Mouse (Mus musculus) spleen, adult 18-20 months (tissue): ENCODE measurements around the gene Shd.
"Not testable (repeated sequence)": the region's sequence is repeated elsewhere in the genome, so short reads cannot be mapped to it uniquely, and the experiment has no call there.

Experiments
- DNase-seq, 2 experiments: peaks; one replicate each; pipeline ENCODE4 v3.0.0; 2022; ENCODE audit warnings: mixed read lengths in 2 of 2

Shd gene

DNA sequence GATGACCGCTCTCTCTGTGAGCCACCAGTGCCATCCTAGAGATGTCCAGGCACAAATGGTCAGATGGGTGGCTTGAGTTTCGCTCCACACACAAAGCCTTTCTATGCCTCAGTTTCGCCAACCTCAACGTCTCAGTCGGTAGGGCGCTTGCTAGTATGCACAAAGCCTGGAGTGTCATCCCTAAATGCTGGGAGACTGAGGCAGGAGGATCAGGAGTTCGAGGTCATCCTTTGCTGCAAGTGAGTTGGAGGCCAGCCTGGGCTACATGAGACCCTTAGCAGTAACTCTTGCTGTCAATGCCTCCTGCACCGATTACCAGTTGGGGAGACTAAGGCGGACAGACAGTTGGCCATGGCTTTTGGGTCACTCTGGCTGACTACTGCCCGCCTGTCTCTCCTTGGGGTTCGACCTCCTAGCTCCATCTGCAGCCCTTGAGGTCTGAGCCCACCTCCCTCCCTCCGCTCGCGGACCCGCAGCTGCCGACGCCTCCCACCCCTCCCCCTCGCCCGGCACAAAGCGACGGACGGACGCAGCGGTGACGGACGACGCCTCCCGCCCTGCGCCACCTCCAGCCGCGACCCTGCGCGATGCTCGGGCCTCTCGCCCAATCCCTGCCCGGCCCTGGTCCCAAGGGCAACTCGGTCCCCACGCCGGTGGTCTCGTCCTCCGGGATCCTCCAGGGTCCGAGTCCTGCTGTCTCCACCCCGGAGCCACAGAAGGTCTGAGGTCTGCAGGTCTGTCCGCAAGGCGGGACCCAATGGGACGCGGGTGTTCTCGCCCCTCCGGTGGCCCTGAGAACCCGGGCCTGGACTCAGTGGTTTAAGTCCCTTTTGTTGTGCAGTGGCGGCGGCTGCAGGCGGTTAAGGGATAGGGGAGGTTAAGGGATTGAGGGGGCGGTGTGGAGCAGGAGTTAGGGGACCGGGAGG, at the start of gene Shd:
Shd (plus strand) TSS at position 502 of the 926 bp plus-strand sequence.
- no peak for DNase-seq

DNA sequence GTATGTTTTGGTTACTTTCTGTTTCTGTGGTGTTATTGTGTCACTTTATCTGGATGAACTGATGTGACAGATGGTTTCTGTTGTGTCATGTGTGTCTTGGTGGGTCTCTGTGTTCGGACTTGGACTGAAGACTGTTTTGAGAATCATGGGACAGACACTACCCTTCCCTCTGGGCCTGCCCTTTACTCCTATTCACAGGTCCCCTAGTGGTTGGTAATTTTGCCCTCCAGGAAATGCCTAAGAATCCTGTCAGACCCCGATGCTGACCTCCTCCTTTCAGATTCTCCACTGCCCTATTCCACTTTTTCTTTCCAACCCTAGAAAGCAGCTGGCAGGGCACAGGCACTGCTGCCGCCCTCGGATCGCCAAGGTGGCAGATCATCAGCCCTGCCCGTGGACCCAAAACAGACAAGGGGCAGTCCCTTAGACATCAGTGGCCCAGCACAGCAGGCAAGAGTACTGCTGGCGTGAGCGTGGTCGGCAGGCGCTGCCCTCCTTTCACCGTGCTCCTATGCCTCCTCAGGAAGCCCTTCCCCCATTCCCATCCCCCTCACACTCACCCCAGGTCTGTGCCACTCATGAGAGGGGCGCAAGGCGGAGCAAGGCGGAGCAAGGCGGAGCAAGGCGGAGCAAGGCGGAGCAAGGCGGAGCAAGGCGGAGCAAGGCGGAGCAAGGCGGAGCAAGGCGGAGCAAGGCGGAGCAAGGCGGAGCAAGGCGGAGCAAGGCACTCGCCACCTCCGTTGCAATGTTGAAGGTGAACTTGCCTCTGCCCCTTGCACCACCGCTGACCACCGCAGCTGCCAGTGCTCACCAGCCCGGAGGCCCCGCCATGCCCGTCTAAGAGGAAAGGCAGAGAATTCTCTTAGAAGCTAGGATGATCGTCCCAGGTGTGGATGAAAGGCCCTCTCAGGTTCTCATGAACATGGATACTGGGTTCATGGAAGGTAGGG, 38.4 kb upstream of the Shd start:
- peak; percentile 41 to 51 for DNase-seq

DNA sequence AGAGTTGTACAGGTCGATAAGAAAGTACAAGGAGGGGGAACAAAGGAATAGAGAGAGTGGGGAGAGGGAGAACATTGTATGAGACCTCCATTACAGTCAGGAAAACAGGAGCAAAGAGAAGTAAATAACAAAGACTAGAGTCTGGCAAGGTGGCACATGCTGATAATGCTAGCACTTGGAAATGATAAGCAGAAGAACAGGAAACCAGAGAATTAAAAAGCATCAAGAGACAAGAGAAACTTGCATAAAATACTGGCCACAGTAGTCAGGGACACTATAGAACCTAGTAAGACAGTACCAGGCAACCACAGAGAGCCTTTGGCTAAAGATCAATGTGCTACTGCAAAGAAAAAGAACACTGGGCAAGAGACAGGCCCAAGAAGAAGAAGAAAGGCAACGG, 37.6 kb upstream of the Shd start:
- no peak for DNase-seq

DNA sequence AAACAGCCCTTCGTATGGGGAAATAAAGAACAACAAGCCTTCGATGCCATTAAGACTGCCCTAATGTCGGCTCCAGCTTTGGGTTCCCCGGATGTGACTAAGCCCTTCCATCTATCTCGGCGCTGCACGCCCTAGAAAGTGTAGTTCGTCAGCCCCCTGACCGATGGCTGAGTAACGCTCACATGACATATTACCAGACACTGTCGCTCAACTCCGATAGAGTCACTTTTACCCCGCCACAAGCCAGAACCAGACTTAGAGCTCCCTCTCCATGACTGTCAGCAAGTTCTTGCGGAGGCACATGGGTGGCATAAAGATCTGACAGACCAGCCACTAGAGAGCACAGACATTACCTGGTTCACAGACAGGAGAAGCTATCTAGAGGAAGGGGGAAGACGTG, 37.1 kb upstream of the Shd start:
- no peak for DNase-seq

DNA sequence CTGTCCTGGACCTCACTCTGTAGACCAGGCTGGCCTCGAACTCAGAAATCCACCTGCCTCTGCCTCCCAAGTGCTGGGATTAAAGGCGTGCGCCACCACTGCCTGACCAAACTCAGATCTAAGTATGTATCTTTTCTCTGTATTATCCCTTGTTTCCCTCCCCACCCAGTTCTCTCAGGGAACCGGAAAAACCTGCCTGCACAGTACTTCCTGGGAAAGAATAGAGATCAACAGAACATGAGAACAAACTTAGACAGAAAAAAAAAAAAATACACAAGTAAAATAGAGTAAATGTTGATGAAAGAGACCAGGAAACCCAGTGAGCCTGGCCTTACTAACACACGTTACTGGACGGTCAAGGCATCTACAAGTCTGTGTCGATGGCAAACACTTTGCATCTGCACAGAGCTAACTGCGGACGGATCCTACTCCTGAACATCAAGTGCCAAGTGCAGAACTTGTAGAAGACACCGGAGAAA, 25.8 kb upstream of the Shd start:
- not testable (repeated sequence) for DNase-seq

DNA sequence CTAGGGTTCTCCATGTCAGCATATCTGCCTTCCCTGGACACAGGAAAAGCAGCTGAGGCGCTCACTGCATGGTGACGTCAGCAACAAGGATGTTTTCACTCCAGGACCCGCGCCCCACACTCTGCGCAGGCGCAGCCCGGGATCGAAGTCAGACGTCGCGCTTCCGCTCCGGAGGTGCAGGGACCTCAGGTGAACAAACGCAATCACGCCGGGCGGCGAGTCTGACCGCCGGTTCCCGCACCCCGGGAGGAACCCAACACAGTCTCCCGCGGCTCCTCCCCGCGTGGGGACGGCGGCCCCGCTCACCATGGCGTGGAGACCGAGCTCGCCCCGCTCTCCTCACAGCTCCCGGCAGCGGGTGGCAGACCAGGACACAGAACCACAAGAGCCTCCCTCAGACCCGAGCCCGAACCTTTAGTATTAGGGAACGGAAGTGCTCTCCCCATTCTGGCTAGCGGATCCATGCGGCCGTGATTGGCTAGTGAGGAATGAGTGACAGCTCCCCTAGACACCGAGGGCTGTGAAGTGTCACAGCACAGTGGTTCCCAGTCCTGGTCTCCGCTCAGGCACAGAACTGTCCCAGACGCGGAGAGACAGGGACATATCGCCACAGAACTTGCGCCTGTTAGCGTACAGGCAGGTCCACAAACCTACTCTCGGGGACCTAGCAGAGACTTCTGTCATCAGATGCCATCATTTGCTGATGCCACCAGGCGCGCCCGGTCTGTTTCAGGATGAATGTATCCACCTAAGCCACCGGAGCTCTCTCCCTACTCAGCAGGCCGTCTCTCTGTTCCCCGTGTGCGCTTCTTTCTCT, 25.2 kb upstream of the Shd start:
- DNase-seq, result peak; percentile 80 to 82

DNA sequence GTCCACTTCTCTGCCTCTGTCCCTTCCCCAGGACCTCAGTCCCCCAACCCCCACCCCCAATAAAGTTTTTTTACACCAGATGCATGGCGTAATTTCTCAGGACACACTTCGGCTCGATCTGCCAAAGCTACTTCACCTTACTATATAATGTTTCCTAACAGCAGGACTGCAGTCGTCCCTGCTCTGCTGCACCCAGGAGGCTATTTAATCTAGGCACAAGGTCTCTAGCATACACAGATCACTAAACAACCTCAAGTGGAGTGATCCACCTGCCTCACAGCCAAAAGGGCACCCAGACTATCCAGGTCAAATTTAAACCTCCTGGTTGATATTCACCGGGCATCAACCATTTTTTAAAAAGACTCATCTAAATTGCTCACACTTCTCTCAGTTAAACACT, 24.6 kb upstream of the Shd start:
- DNase-seq, result no peak

DNA sequence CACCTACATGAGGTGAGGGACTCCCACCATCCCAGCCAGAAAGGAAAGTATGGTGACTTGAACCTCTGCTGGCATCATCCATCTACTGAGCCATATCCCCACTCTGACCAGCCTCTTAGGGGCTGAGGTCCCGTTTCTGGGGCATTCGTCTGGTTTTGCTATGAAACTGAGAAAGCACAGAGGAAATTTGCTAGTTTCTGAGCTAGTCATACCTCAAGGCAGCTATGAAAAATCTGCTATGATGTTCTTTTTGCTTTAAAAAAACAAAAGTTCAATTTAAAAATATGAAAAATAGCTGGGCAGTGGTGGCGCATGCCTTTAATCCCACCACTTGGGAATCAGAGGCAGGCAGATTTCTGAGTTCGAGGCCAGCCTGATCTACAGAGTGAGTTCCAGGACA, 21.6 kb upstream of the Shd start:
- no peak for DNase-seq

DNA sequence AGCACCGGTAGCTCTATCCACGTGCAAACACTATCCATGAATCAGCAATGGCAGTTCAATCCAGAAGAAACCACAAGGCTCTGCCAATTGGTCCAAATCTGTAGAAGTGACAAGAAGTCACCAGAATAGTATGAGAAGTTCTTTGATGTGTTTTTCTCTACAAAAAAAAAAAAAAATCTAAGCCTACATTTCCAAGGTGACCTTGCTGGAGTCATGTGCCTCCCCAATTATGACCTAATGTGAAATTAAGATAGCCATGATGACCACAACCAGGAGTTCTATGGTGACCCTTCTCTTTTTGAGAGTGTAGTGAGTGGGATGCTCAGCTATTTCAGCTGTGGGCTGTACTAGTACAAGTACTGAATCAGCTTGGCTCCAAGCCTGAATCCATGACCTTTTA, 20.9 kb upstream of the Shd start, which contains the start of gene Zfp119b:
Zfp119b (minus strand) TSS at position 101 of the 400 bp plus-strand sequence.
- no peak for DNase-seq

DNA sequence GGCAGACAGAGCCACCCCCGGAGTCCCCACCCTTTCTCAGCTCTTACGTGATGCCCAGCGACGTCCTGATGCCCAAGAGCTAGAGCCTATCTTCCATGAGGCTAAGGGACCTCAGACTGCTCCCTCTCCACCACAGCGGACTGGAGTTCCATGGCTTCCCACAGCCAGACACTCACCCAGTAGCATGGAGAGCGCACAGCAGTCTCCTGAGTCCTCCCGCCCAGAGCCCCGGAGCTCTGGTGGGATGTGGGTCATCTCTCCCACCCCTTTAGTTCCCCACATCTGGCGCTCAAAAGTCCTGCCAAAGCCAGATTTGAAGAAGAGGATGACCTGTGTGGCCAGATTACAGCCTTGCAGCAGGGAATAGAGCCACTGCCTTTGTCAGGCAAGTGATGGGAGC, 19.7 kb upstream of the Shd start:
- no peak for DNase-seq

DNA sequence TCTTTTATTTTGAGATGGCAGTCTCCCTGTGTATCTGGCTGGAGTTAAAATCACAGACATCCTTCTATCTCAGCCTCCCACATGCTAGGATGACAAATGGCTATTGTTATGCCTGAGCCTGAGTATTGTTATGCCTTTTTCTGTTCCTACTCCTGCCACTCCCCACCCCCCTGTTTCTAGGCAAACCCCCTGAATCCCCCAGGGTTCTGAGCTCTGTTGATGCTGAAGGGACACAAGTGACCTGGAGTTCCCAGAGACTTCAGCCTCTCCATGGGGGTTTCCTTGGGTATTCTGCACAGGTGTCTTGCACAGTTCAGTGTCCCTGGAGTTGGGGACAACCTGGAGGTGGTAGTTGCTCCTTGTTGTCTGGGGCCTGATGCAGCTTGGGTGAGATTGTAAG, 18.2 kb upstream of the Shd start:
- no peak for DNase-seq

DNA sequence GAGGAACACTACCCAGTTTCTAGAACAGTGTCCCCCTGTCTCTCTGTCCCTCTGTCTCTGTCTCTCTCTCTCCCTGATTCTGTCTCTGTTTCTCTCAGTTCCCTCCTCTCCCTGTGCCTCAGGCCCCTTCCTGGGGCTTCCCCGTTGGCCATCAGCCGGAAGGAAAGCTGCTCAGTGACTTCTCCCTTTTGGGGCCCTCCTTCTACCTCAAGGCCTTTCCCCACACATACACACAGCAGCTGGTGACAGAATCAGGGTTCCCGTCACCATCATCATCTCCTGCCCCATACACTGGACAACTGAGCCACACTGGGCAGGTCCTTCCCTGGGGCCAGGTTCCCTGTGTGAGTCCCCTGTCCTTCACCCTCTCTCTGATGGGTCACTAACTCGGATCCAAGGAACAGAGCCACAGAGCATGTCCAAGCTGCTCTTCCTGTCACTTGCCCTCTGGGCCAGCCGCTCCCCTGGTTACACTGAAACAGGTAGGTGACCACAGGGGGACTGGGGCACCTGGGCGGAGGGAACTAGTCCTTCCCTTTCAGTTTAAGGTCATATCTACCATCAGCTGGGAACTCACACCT, 17.7 kb upstream of the Shd start, which contains the start of gene Ebi3:
Ebi3 (plus strand) TSS at position 194 of the 581 bp plus-strand sequence.
- peak; percentile 39 to 42 for DNase-seq

DNA sequence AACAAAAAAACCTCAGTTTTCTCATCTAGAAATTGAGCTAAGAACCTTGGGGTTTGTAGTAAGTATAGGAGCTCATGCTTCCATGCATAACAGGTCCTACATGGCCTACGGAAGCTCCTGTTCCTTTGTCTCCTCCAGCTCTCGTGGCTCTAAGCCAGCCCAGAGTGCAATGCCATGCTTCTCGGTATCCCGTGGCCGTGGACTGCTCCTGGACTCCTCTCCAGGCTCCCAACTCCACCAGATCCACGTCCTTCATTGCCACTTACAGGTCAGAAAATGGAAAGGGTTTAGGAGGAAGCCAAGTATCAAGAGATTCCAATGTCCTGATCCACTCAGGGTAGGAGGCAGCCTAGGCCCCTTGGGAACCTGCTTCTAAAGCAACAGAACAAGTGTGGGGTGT, 16.5 kb upstream of the Shd start:
- no peak for DNase-seq

DNA sequence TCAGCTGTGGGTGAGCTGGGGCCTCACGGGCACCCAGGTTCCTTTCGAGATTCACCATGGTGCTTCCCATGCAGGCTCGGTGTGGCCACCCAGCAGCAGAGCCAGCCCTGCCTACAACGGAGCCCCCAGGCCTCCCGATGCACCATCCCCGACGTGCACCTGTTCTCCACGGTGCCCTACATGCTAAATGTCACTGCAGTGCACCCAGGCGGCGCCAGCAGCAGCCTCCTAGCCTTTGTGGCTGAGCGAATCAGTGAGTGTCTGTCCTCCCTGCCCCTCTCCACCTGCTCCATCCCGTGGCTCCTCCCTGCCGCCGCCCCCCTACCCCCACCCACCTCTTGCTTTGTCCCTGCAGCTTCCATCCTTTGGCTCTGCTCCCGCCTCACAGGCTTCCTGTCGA, 16.0 kb upstream of the Shd start:
- DNase-seq, result no peak

DNA sequence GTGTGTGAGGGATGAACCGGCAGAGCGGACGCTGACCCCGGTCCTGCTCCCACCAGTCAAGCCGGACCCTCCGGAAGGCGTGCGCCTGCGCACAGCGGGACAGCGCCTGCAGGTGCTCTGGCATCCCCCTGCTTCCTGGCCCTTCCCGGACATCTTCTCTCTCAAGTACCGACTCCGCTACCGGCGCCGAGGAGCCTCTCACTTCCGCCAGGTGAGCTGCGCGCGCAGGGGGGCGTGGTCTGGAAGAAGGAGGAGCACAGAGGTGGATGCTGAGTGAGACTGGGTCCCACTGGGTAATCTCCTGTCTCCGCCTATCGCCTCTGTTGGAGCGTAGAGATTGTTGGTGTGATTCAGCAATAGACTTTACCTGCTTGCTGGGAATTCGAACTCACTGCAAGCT, 14.1 kb upstream of the Shd start:
- DNase-seq, result no peak

DNA sequence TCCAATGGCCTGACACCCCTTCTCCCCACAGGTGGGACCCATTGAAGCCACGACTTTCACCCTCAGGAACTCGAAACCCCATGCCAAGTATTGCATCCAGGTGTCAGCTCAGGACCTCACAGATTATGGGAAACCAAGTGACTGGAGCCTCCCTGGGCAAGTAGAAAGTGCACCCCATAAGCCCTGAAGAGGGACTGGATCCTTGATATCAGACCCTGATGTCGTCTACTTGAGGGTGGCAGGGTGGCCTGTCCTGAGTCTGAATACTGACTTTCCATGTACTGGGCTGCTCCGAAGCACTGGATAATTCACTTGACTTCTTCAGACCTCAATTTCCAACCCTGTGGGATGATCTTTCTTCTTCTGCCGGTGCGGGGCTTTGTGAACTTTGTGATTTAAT, 13.7 kb upstream of the Shd start:
- no peak for DNase-seq

DNA sequence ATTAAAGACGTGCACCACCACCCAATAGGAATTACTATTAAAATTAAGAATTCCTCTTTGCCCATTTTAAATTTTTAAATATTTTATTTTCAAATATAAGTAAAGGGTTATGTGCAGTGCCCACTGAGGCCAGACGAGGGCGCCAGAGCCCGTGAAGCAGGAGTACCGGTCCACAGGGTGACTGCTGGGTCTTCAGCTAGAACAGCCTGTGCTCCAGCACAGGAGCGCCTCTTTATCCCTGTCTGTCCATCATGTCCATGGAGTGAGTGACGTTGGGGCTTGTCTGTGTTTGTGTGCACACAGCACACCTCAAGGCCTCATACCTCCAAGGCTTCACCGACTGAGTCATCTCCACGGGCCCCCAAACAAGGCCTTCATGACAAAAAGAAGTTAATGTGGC, 13.1 kb upstream of the Shd start:
- peak; percentile 48 to 77 for DNase-seq

DNA sequence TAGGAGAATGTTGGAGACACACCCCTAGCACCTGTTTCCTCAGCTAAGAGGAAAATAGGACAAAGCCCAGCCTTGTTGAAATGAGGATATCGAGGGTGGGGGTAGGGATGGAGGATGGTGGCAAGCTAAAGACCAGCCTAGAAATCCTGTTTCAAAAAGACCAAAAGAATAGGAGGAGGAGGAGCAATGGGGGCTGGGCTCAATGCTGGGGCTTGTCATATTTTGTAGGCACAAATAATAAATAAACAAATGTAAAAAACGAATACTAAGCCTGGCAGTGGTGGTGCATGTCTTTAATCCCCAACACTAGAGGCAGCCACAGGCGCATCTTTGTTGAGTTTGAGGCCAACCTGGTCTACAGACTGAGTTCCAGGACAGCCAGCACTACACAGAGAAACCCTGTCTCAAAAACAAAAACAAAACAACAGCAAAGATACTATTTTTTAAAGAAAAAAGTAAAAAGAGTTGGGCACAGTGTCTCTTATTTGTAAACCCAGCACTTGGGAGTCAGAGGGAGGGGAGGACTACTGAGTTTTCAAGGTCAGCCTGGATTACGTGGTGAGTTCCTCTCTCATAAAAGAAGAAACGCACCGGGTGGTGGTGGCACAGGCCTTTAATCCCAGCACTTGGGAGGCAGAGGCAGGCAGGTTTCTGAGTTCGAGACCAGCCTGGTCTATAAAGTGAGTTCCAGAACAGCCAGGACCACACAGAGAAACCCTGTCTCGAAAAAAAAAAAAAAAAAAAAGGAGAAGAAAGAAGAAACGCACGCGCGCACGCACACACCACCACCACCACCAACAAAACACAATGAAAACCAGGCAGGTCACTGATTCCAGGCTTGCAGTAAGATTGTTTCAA, 12.3 kb upstream of the Shd start:
- no peak for DNase-seq

DNA sequence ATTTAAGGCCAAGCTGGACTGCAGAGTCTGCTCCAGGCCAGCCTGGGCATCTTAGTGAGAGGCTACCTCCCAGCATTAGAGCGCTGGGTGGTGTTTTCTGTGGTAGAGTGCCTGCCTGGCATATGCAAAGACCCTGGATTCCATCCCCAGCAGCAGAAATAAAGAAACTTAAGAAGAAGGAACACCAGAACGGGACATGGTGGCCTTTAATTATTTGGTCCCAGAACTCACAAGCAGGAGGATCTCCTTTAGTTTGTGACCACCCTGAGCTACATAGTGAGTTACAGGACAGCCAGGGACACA, 11.7 kb upstream of the Shd start:
- no peak for DNase-seq

DNA sequence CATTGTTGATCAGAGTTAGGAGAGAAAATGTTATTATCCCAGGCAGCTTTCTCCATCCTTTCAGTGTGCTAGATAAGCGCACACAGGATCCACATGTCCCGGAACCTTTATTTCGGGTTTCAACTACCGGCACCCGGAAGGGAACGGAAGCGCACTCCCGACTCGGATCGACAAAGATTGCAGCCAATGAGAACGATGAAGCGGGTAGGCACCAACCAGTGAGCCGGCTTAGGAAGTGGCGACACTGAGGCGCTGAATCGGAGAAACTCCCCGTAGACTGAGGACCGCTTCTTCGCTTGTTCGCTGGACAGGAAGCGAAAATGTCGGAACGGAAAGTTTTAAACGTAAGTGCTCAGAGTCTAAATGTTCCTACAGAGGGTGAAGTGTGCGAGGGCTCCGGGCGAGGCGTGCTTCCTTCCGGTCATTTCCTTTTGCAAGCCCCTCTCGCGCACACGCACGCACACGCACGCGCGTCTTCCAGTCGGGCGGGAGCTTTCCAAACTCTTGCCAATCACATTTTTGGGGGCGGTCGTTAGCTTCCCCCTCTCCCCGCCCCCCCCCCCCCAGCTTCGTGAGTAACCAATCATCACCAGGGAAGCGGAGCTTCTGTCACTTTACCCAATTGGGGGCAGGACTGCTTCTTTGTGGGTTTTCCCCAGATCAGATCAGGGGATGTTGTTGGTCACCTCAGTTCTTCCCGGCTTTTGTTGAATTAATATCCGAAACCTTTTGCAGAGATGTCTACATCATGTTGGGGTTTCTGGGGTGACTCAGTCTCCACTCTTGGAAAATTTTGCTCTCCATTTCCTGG, 11.1 kb upstream of the Shd start, which contains the start of gene Yju2:
Yju2 (plus strand) TSS at position 182 of the 811 bp plus-strand sequence.
- DNase-seq, result peak; percentile 81 to 88
